Mouse (Mus musculus) C2C12 (cell line): ENCODE measurements at regions not wholly inside any gene's neighbourhood (a gene's known extent, or its start where the extent isn't known, plus 50 kb on each side); places are given as distances from the start of the nearest gene placed in this dataset.

Source experiments
- H3K27me3 ChIP-seq: one replicate; pipeline ENCODE4 v1.6.1; 2011; ENCODE audit not compliant: control insufficient read depth, insufficient read depth, insufficient read length
- H3K36me3 ChIP-seq: one replicate; pipeline ENCODE4 v1.6.1; 2011; ENCODE audit not compliant: control insufficient read depth, insufficient read depth
- H3K4me3 ChIP-seq: one replicate; pipeline ENCODE4 v1.5.1; 2011; ENCODE audit warnings: mild to moderate bottlenecking, control low read depth; ENCODE audit not compliant: poor library complexity, insufficient read depth, severe bottlenecking
- H3K79me2 ChIP-seq: one replicate; pipeline ENCODE4 v1.6.1; 2011; ENCODE audit not compliant: control insufficient read depth, insufficient read depth
- H3K79me3 ChIP-seq: one replicate; pipeline ENCODE4 v1.6.1; 2011; ENCODE audit warnings: low read depth, control low read depth
- H3ac ChIP-seq: one replicate; pipeline ENCODE3; 2011; ENCODE audit warnings: low read depth; ENCODE audit not compliant: control insufficient read depth, insufficient read length
- CEBPB ChIP-seq: IDR thresholded peaks from one replicate; pipeline ENCODE4 v1.6.1; 2011; ENCODE audit warnings: low read depth, mild to moderate bottlenecking, control low read depth, moderate library complexity
- CTCF ChIP-seq: IDR thresholded peaks from one replicate; pipeline ENCODE4 v1.5.1; 2011; ENCODE audit not compliant: control insufficient read depth, insufficient read depth, insufficient read length
- FOSL1 ChIP-seq: IDR thresholded peaks from one replicate; pipeline ENCODE4 v1.8.0; 2011; ENCODE audit warnings: mild to moderate bottlenecking, low read length; ENCODE audit not compliant: poor library complexity, insufficient read depth, severe bottlenecking
- MAX ChIP-seq: IDR thresholded peaks from one replicate; pipeline ENCODE4 v1.6.1; 2011; ENCODE audit warnings: mild to moderate bottlenecking, control low read depth
- MYOD1 ChIP-seq: IDR thresholded peaks from one replicate; pipeline ENCODE4 v1.6.1; 2011; ENCODE audit warnings: low read depth; ENCODE audit not compliant: control insufficient read depth, insufficient read length
- MYOG ChIP-seq: IDR thresholded peaks from one replicate; pipeline ENCODE4 v1.6.1; 2011; ENCODE audit not compliant: control insufficient read depth, insufficient read length; ENCODE audit errors: extremely low read depth
- USF1 ChIP-seq: IDR thresholded peaks from one replicate; pipeline ENCODE4 v1.6.1; 2011; ENCODE audit warnings: low read depth, mild to moderate bottlenecking, control low read depth, moderate library complexity

DNA sequence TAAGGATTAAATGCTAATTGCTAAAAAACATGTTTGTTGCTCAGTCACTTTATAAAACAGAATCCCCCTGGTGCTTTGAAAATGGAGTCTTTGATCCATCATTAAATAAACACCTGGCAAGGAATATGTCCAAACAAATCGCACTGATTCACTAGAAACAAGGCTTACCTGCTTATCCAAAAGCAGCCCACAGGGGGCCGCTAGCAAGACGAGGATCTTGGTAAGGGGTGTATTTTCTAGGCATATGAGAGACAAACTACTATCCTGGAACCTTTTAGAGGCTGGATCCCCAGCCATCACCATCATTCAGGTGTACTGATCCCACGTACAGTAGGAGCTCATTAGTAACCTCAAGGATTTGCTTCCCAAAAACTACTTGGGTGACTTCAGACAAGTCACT is 201.2 kb downstream of the Gpam start:
- Histone ChIP-seq H3K27me3 (no peaks in the 10 kb centered on the region), H3K36me3 (no peaks in the 10 kb centered on the region), H3K79me2 (no peaks in the 10 kb centered on the region), H3K79me3 (no peaks in the 10 kb centered on the region), H3K4me3 (no peak overlapping the region), H3ac (no peak overlapping the region)
- TF ChIP-seq CEBPB: no peak
- no peak for TF ChIP-seq MAX
- no peak for TF ChIP-seq FOSL1
- TF ChIP-seq MYOD1: no peak
- no peak for TF ChIP-seq USF1
- TF ChIP-seq MYOG: no peak
- no peak for TF ChIP-seq CTCF

- no peaks in the 10 kb centered on the region for H3K79me3 ChIP-seq
- no peaks in the 10 kb centered on the region for H3K36me3 ChIP-seq
- H3K4me3 ChIP-seq: no peak overlapping the region
- H3K79me2 ChIP-seq: no peaks in the 10 kb centered on the region
- H3ac ChIP-seq: no peak overlapping the region
- TF ChIP-seq MAX: no peak
- TF ChIP-seq FOSL1: no peak
- TF ChIP-seq MYOD1: no peak
- TF ChIP-seq CEBPB: no peak
- no peak for TF ChIP-seq CTCF
- no peak for TF ChIP-seq USF1
- TF ChIP-seq MYOG: no peak
- no peaks in the 10 kb centered on the region for H3K27me3 ChIP-seq
Observed at GRCm38 (mm10) chr19:54919597-54919996, 207.4 kb downstream of the Gpam start.

DNA sequence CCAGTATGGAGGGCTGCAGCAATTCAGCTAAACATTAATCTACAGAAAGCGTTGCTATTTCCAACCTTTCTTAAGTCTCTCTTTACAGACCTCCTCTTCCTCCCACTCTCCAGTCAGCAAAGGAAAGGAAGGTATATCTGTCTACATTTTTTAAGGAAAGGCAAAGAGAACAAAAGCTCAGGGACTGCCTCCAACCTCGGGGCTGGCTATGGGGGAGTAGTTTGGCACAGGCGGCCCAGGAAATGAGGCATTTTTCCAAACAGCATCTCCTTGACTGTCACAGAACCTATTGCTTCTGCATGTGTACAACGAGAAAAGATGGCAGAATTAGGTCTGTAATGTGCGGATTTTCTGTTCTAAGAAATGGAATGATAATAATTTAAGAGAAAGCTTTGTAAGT is 233.4 kb downstream of the Gpam start:
- Histone ChIP-seq H3K79me2 (no peaks in the 10 kb centered on the region), H3ac (no peak overlapping the region), H3K27me3 (no peaks in the 10 kb centered on the region), H3K79me3 (no peaks in the 10 kb centered on the region), H3K36me3 (no peaks in the 10 kb centered on the region), H3K4me3 (no peak overlapping the region)
- no peak for TF ChIP-seq MYOD1
- TF ChIP-seq CEBPB: no peak

DNA sequence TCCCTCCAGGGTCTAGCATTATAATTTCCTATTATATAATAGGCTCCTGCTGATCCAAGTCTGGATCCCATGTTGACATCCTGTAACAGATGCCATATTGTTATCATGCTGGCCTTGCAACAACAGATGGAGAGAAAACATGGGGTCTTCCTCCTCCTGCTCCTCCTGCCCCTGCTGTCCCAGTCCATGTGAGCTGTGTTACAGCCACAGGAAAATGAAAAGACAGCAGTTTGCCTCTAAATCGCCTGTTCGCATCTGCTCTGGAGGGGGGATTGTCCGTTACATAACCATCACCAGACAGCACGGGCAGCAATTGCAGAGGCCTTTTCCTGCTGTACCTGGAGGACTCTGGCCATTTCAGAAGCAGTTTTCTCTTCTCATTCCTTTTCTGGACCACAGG is 260.0 kb downstream of the Gpam start:
- H3K4me3 ChIP-seq: no peak overlapping the region
- no peaks in the 10 kb centered on the region for H3K79me3 ChIP-seq
- H3K27me3 ChIP-seq: peaks cover 3% of the 10 kb centered on the region
- TF ChIP-seq MAX (no peak), USF1 (no peak), CTCF (no peak)
- no peaks in the 10 kb centered on the region for H3K36me3 ChIP-seq
- H3K79me2 ChIP-seq: no peaks in the 10 kb centered on the region
- no peak overlapping the region for H3ac ChIP-seq

- Histone ChIP-seq H3K36me3 (no peaks in the 10 kb centered on the region), H3K79me3 (no peaks in the 10 kb centered on the region)
Observed at GRCm38 (mm10) chr19:54855190-54855589, 271.8 kb downstream of the Gpam start.

DNA sequence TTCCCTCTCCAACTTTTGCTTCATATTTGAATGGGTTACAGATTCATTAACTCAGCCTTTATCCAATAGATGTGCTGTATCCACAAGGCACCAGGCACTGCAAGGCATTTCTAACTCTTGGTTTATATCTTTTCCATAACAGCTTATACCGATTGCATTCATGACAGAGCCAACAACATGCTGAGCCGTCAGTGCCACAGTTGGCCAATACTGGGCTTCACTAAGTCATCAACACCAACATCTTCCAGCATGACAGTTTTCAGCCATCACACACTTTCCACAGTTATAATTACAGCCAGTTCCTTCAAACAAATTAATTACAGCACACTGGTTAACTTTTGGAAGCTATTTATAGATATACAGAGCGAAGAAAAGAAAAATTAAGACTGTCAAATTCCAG is 288.8 kb downstream of the Gpam start:
- TF ChIP-seq CTCF (no peak), MYOG (no peak), USF1 (no peak), CEBPB (no peak), FOSL1 (no peak), MYOD1 (no peak), MAX (no peak)
- Histone ChIP-seq H3K79me3 (no peaks in the 10 kb centered on the region), H3ac (no peak overlapping the region), H3K27me3 (no peaks in the 10 kb centered on the region), H3K79me2 (no peaks in the 10 kb centered on the region), H3K4me3 (no peak overlapping the region), H3K36me3 (no peaks in the 10 kb centered on the region)

More at GRCm38 (mm10) chr19:54855190-54855589, 271.8 kb downstream of the Gpam start:
- no peak overlapping the region for H3K4me3 ChIP-seq
- TF ChIP-seq CTCF (no peak), MAX (no peak), MYOD1 (no peak), FOSL1 (no peak), CEBPB (no peak), MYOG (no peak), USF1 (no peak)
- H3ac ChIP-seq: no peak overlapping the region
- no peaks in the 10 kb centered on the region for H3K27me3 ChIP-seq
- H3K79me2 ChIP-seq: no peaks in the 10 kb centered on the region
